Mouse (Mus musculus) erythroblast, embryonic 14.5 days (primary cell): ENCODE data around the gene Txndc15. TPM values are rescaled to one million over a fixed set of nuclear protein-coding genes. Genes with fewer than 3 reads are reported as not detected.
A peak's percentile ranks its signal among the peaks of the same experiment; 100 is the strongest.
"Not testable (repeated sequence)": the region's sequence is repeated elsewhere in the genome, so short reads cannot be mapped to it uniquely, and the experiment has no call there.

Experiments
- H3K27me3 ChIP-seq: 2 replicates; pipeline ENCODE4 v1.6.1; 2012; ENCODE audit warnings: inconsistent platforms; ENCODE audit not compliant: control insufficient read depth
- H3K36me3 ChIP-seq: 2 replicates; pipeline ENCODE4 v1.6.1; 2012; ENCODE audit warnings: mild to moderate bottlenecking, inconsistent platforms; ENCODE audit not compliant: control insufficient read depth
- H3K4me1 ChIP-seq: 2 replicates; pipeline ENCODE4 v1.6.1; 2012; ENCODE audit warnings: inconsistent platforms; ENCODE audit not compliant: control insufficient read depth
- H3K4me3 ChIP-seq: replicated peaks from 2 replicates; pipeline ENCODE3; 2012; ENCODE audit warnings: moderate library complexity, mild to moderate bottlenecking, inconsistent platforms
- H3K9me3 ChIP-seq: 2 replicates; pipeline ENCODE4 v1.6.1; 2012; ENCODE audit warnings: low read length, inconsistent platforms, mixed read lengths; ENCODE audit not compliant: control insufficient read depth
- GATA1 ChIP-seq: IDR thresholded peaks from 2 replicates; pipeline ENCODE4 v1.6.1; 2012; ENCODE audit warnings: low read length, inconsistent platforms, mixed read lengths
- TAL1 ChIP-seq: IDR thresholded peaks from 3 replicates; pipeline ENCODE4 v1.6.1; 2012; ENCODE audit warnings: low read length, inconsistent platforms, mixed read lengths
- polyA plus RNA-seq: library from polyadenylated mRNA; stranded (reverse); fragments of >175 nt; gene quantifications from 2 replicates; pipeline ENCODE4 v1.2.3, GENCODE M21; 2012

Txndc15 gene
- polyA plus RNA-seq, 1 experiment = 0.82 TPM

DNA sequence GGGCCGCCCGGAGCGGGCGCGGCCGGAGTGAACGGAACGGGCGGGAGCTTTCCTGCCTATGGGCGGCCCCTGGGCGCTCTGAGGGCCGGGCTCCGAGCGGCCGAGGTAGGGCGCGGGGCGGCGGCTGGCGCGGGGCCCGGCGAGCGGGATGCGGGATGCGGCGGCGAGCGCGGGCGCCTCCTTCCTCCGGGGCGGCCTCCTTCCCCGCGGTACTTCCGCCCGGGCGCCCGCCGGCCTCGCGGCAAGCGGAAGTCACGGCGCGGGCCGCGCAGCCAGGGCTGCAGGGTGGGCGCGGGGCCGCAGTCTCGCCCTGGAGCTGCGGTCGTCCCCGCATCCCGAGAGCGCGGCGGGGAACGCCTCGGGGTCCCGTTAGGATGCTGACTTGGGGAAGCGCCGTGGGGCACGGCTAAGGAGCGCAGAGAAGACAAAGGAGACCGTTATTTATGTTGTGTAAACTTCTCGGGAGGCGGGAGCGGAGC is 21.2 kb upstream of the Txndc15 start:
- Histone ChIP-seq H3K9me3 (no peaks in the 10 kb centered on the region), H3K27me3 (no peaks in the 10 kb centered on the region), H3K36me3 (peaks cover 25% of the 10 kb centered on the region), H3K4me1 (peaks cover 38% of the 10 kb centered on the region), H3K4me3 (peak overlapping the region; percentile 100)
- TF ChIP-seq GATA1 (no peak), TAL1 (no peak)

DNA sequence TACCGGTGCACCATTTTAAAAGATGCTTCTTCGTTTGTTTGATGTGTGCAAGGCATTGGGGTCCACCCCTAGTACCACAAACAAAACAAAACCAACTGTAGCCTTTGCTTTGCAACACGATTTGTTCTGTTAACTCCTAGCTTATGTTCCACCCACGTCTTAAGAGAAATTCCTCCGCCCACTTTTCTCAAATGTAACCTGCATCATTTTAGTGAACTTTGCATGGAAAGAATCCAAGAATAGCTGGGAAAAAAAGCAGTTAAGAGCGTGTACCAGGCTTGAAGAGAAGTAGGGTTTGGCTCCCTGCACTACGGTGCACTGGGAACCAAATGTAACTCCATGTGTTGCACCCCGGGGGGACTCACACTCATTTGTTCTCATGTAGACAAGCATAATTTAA is 20.3 kb upstream of the Txndc15 start:
- Histone ChIP-seq H3K4me3 (peak overlapping the region; percentile 100), H3K36me3 (peaks cover 33% of the 10 kb centered on the region), H3K4me1 (peaks cover 38% of the 10 kb centered on the region), H3K27me3 (no peaks in the 10 kb centered on the region), H3K9me3 (no peaks in the 10 kb centered on the region)
- no peak for TF ChIP-seq TAL1
- TF ChIP-seq GATA1 = no peak

DNA sequence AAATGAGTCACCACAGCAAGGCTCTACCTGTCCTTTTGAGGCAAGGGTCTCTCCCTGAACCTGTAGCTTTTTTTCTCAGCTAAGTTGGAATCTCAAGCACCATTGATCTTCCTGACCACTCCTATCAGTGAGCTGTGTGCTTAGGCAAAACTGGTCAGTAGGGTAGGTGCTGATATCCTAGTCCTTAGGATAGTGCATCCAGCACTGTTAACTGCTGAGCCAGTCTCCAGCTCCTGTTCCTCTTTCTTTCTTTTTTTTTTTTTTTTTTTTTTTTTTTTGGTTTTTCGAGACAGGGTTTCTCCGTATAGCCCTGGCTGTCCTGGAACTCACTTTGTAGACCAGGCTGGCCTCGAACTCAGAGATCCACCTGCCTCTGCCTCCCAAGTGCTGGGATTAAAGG is 18.5 kb upstream of the Txndc15 start:
- H3K4me1 ChIP-seq = peaks cover 38% of the 10 kb centered on the region
- not testable (repeated sequence) for H3K4me3 ChIP-seq, H3K9me3 ChIP-seq, H3K27me3 ChIP-seq
- peaks cover 52% of the 10 kb centered on the region for H3K36me3 ChIP-seq

DNA sequence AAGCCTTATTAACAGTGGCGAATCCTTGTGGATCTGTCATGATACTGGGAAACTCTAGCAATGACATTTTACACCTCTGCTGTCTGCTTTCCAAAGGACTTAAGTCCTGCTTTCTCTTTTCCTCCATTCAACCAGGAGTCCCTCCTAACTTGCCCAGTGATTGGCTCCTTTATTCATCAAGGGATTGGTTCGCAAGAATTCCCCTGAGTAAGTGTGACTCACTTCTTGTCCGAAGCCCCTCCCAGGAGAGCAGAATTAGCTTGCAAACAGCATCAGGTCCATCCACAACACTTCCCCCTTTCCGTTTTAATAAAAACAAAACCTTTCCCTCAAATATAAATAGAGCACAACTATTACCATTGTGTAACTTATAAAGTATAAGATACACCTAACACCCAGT is 10.1 kb upstream of the Txndc15 start:
- Histone ChIP-seq H3K27me3 (no peaks in the 10 kb centered on the region), H3K4me3 (no peak overlapping the region), H3K36me3 (peaks cover 57% of the 10 kb centered on the region), H3K4me1 (peaks cover 2% of the 10 kb centered on the region; the same call in 1 of the 2 replicates), H3K9me3 (peaks cover 4% of the 10 kb centered on the region)
- TF ChIP-seq GATA1 = no peak
- no peak for TF ChIP-seq TAL1

DNA sequence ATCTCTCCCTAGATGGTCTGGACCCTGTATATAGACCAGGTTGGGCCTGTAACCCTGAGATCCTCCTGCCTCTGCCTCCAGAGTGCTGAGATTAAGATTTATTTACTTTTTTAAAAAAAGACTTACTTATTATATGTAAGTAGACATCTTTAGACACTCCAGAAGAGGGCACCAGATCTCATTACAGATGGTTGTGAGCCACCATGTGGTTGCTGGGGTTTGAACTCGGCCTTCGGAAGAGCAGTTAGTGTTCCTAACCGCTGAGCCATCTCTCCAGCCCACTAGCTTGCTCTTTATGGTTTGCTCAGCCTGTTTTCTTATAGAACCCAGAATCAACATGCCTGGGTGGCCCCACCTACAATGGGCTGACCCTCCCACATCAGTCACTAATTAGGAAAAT is 1.6 kb upstream of the Txndc15 start:
- Histone ChIP-seq H3K9me3 (no peaks in the 10 kb centered on the region), H3K4me1 (peaks cover 22% of the 10 kb centered on the region), H3K27me3 (no peaks in the 10 kb centered on the region), H3K4me3 (no peak overlapping the region), H3K36me3 (peaks cover 3% of the 10 kb centered on the region)
- no peak for TF ChIP-seq GATA1
- TF ChIP-seq TAL1 = no peak

DNA sequence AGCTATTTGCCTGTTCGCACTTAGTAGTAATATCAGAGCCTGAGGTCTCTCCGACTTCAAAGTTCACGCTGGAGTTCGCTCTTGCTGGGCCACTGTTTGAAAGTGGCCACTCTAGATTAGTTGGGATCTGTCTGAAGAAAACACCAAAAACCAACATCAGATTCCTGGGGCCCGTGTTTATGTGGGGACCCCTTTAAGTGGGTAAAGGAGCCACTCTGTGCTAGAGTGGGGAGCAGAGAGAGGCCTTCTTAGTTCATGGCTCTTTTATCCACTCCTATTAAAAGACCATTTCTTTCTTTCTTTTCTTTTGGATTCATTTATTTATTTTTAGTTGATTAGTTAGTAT is 690 bp downstream of the Txndc15 start:
- Histone ChIP-seq H3K27me3 (no peaks in the 10 kb centered on the region), H3K4me1 (peaks cover 23% of the 10 kb centered on the region), H3K4me3 (peak overlapping the region; percentile 83), H3K36me3 (peaks cover 19% of the 10 kb centered on the region), H3K9me3 (no peaks in the 10 kb centered on the region)
- TF ChIP-seq GATA1 (no peak), TAL1 (no peak)

DNA sequence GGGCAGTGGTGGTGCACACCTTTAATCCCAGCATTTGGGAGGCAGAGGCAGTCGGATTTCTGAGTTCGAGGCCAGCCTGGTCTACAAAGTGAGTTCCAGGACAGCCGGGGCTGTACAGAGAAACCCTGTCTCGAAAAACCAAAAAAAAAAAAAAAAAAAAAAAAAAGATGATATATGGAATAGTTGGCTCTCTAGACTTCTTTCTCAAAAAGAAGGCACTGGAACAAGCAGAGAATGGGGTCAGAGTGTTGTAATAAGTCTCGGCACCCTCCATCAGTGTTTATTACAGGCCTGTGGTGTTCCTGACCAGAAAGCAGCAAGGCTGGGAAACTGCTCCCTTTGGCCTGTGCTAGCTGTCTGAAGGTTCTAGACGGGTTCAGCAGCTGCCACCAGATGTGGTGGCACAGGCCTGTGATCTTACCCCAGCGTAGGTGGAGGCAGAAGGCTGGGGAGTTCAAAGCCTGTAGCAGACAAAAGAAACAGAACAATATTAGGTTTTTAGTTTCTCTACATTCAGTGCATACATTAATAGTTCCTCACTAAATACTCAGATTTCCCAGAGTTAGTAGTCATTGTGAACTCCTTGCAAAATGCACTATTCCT is 1.6 kb downstream of the Txndc15 start:
- Histone ChIP-seq H3K27me3 (no peaks in the 10 kb centered on the region), H3K4me1 (peaks cover 23% of the 10 kb centered on the region), H3K36me3 (peaks cover 26% of the 10 kb centered on the region), H3K4me3 (no peak overlapping the region), H3K9me3 (no peaks in the 10 kb centered on the region)
- TF ChIP-seq TAL1 (no peak), GATA1 (no peak)

DNA sequence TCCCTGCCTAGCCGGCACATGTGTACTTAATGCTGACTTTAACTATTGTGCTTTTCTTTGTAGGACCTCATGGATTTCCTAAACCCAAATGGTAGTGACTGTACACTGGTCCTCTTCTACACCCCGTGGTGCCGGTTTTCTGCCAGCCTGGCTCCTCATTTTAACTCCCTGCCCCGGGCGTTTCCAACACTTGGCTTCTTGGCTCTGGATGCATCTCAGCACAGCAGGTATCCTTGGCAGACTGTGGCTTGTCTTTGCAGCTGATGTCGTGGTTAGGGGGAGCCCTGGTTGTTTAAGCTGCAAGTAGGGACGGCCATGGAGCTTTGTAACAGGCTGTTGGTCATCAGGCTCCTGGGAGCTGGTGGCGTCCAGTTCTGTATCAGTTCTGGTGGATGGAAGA is 7.1 kb downstream of the Txndc15 start:
- Histone ChIP-seq H3K4me1 (peaks cover 7% of the 10 kb centered on the region), H3K36me3 (peaks cover 42% of the 10 kb centered on the region), H3K27me3 (no peaks in the 10 kb centered on the region), H3K4me3 (no peak overlapping the region), H3K9me3 (no peaks in the 10 kb centered on the region)
- TF ChIP-seq GATA1 = no peak
- TF ChIP-seq TAL1 = no peak

DNA sequence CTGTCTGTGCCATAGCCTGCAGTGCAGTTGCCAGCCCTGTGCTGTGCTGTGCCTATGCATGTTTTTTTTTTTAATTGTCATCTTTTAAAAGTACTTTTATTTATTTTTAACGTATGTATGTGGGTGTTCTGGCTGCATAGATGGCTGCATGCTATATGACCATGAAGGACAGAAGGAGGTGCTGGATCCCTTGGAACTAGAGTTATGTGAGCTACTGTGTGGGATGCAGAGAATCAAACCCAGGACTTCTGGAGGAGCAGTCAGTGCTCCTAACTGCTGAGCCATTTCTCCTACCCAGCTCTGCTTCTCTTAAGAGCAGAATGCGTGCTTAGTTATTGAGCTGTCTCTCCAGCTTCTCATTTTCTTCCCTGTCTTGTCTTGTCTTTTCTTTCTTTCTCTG is 7.5 kb downstream of the Txndc15 start:
- TF ChIP-seq GATA1 (no peak), TAL1 (no peak)
- Histone ChIP-seq H3K4me1 (peaks cover 9% of the 10 kb centered on the region), H3K4me3 (no peak overlapping the region), H3K36me3 (peaks cover 42% of the 10 kb centered on the region), H3K27me3 (no peaks in the 10 kb centered on the region), H3K9me3 (no peaks in the 10 kb centered on the region)

DNA sequence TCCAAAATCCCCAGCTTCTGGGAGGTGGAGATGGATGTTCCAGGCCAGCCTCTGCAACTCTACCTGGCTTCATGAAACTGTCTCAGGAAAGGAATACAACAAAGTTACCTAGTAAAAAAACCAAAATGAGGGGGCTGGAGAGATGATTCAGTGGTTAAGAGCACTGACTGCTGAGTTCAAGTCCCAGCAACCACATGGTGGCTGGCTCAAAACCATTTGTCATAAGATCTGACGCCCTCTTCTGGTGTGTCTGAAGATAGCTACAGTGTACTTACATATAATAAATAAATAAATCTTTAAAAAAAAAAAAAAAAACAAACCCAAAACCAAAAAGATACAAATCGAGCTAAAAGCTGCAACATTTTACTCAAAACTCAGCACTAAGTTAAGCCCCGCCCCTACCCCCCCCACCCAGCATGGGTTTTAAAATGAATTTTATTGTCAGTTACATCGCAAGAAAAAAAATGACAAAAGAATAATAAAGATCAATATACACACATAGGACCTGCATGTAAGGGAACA is 12.2 kb downstream of the Txndc15 start:
- H3K27me3 ChIP-seq = no peaks in the 10 kb centered on the region
- TF ChIP-seq GATA1 (no peak), TAL1 (no peak)
- H3K36me3 ChIP-seq = peaks cover 13% of the 10 kb centered on the region
- H3K9me3 ChIP-seq = no peaks in the 10 kb centered on the region
- H3K4me3 ChIP-seq = peak overlapping the region; percentile 86
- peaks cover 19% of the 10 kb centered on the region for H3K4me1 ChIP-seq
